Mouse (Mus musculus) ovary, postnatal 10 days (tissue): Measurements from ENCODE around the gene Ckap2l.
A peak's percentile ranks its signal among the peaks of the same experiment; 100 is the strongest.

Source experiments
- DNase-seq: peaks from one replicate; pipeline ENCODE4 v3.0.0; 2022; ENCODE audit warnings: low spot score

Gene Ckap2l

GRCm38 (mm10) chr2:129263073-129263472 lies 33.9 kb downstream of the Ckap2l start:
- no peak for DNase-seq

- DNase-seq = no peak
Observed at GRCm38 (mm10) chr2:129261151-129261794, 35.7 kb downstream of the Ckap2l start.

- no peak for DNase-seq
Observed at GRCm38 (mm10) chr2:129260646-129261045, 36.4 kb downstream of the Ckap2l start.

GRCm38 (mm10) chr2:129258475-129259211 lies 38.4 kb downstream of the Ckap2l start:
- DNase-seq = peak; percentile 19

GRCm38 (mm10) chr2:129258056-129258455 lies 39.0 kb downstream of the Ckap2l start:
- no peak for DNase-seq

- no peak for DNase-seq
Observed at GRCm38 (mm10) chr2:129256006-129256405, 41.0 kb downstream of the Ckap2l start.

GRCm38 (mm10) chr2:129254076-129254475 lies 42.9 kb downstream of the Ckap2l start:
- no peak for DNase-seq

- no peak for DNase-seq
Observed at GRCm38 (mm10) chr2:129253631-129253970, 43.4 kb downstream of the Ckap2l start.

- no peak for DNase-seq
Observed at GRCm38 (mm10) chr2:129252836-129253630, 44.0 kb downstream of the Ckap2l start.

GRCm38 (mm10) chr2:129249321-129249720 lies 47.7 kb downstream of the Ckap2l start:
- DNase-seq = no peak

- no peak for DNase-seq
Observed at GRCm38 (mm10) chr2:129247707-129248121, 49.3 kb downstream of the Ckap2l start.

GRCm38 (mm10) chr2:129246924-129247323 lies 50.1 kb downstream of the Ckap2l start:
- no peak for DNase-seq

GRCm38 (mm10) chr2:129246436-129246835 lies 50.6 kb downstream of the Ckap2l start:
- no peak for DNase-seq

- DNase-seq = no peak
Observed at GRCm38 (mm10) chr2:129245618-129246017, 51.4 kb downstream of the Ckap2l start.

GRCm38 (mm10) chr2:129244446-129245120 lies 52.4 kb downstream of the Ckap2l start:
- no peak for DNase-seq

GRCm38 (mm10) chr2:129243786-129244185 lies 53.2 kb downstream of the Ckap2l start:
- no peak for DNase-seq

- DNase-seq = no peak
Observed at GRCm38 (mm10) chr2:129243005-129243404, 54.0 kb downstream of the Ckap2l start.

- DNase-seq = no peak
Observed at GRCm38 (mm10) chr2:129241845-129242833, 54.9 kb downstream of the Ckap2l start.

GRCm38 (mm10) chr2:129240726-129241432 lies 56.1 kb downstream of the Ckap2l start:
- DNase-seq = no peak

- DNase-seq = no peak
Observed at GRCm38 (mm10) chr2:129236526-129236925, 60.5 kb downstream of the Ckap2l start.
